8 mouse cellular contexts compared by ENCODE assay signal in genomic region chr9:95510693-95511404, GRCm38 (mm10). TPM values are rescaled to one million over a fixed set of nuclear protein-coding genes. Genes with fewer than 3 reads are reported as not detected.
A peak's percentile ranks its signal among the peaks of the same experiment; 100 is the strongest.
DNase-seq lines count a peak whose midpoint lies in the region; ATAC-seq and TF ChIP-seq lines count a peak whose summit lies in the region.

No protein-coding gene starts in this region.

- H3K36me3 ChIP-seq in forebrain, embryonic 10.5 days (replicated peaks): peaks cover 15% of the 10 kb centered on the region
- no peaks in the 10 kb centered on the region for H3K36me3 ChIP-seq in liver, embryonic 11.5 days (ENCODE audit: control insufficient read depth, insufficient read depth, low read length)
- no peaks in the 10 kb centered on the region for H3K36me3 ChIP-seq in stomach, postnatal 0 days (ENCODE audit: control insufficient read depth, insufficient read depth, low read length)

- peak overlapping the region; percentile 91 for H3K27ac ChIP-seq in layer of hippocampus, adult 2 months
- H3K27ac ChIP-seq in forebrain, embryonic 10.5 days: peak overlapping the region; percentile 94
- peak overlapping the region; percentile 90 for H3K27ac ChIP-seq in liver, embryonic 11.5 days (ENCODE audit: low read depth, low read length)
- peak overlapping the region; percentile 94 for H3K27ac ChIP-seq in stomach, postnatal 0 days (replicated peaks)

- H3K9me3 ChIP-seq in forebrain, embryonic 10.5 days: no peaks in the 10 kb centered on the region
- no peaks in the 10 kb centered on the region for H3K9me3 ChIP-seq in liver, embryonic 11.5 days (ENCODE audit: control insufficient read depth, low read length)
- H3K9me3 ChIP-seq in stomach, postnatal 0 days (ENCODE audit: control insufficient read depth, low read length): no peaks in the 10 kb centered on the region

- peaks cover 22% of the 10 kb centered on the region for H3K4me1 ChIP-seq in forebrain, embryonic 10.5 days
- peaks cover 11% of the 10 kb centered on the region for H3K4me1 ChIP-seq in liver, embryonic 11.5 days (replicated peaks; ENCODE audit: control insufficient read depth, insufficient read depth, low read length)
- H3K4me1 ChIP-seq in stomach, postnatal 0 days (replicated peaks; ENCODE audit: control insufficient read depth, insufficient read depth): peaks cover 6% of the 10 kb centered on the region; the same call in 1 of the 2 replicates

- WGBS in forebrain, embryonic 10.5 days: 9% methylated on average over 21 of the region's 21 CpGs
- WGBS in liver, embryonic 11.5 days: 2% methylated on average over 21 of the region's 21 CpGs
- 4% methylated on average over 21 of the region's 21 CpGs for WGBS in stomach, postnatal 0 days

- H3K4me3 ChIP-seq in layer of hippocampus, adult 2 months: peak overlapping the region; percentile 88
- H3K4me3 ChIP-seq in forebrain, embryonic 10.5 days: peak overlapping the region; percentile 92
- peak overlapping the region; percentile 94 for H3K4me3 ChIP-seq in liver, embryonic 11.5 days (ENCODE audit: low read depth, low read length)
- H3K4me3 ChIP-seq in stomach, postnatal 0 days (ENCODE audit: low read depth, low read length): peak overlapping the region; percentile 97

- DNase-seq in layer of hippocampus, adult 2 months (ENCODE audit: low spot score in 2 of 2): no peak
- no peak for DNase-seq in layer of hippocampus, postnatal 14 days (ENCODE audit: low spot score in 2 of 2)
- peak; percentile 21 for DNase-seq in adipocyte (ENCODE audit: low spot score)
- no peak for DNase-seq in forebrain, embryonic 10.5 days (ENCODE audit: extremely low spot score, low spot score)
- no peak for DNase-seq in liver, embryonic 11.5 days (ENCODE audit: low spot score)
- peak; percentile 11 for DNase-seq in stomach, postnatal 0 days (ENCODE audit: low spot score)
- no peak for DNase-seq in urinary bladder, postnatal 14 days (ENCODE audit: low spot score)
- no peak for DNase-seq in ovary, postnatal 10 days (ENCODE audit: low spot score)

- H3K4me2 ChIP-seq in liver, embryonic 11.5 days: peak overlapping the region; percentile 81
- peak overlapping the region; percentile 82 for H3K4me2 ChIP-seq in stomach, postnatal 0 days (replicated peaks; ENCODE audit: low read depth)

- ATAC-seq in liver, embryonic 11.5 days (replicated peaks; ENCODE audit: low FRiP score): peak; percentile 24
- no peak for ATAC-seq in stomach, postnatal 0 days (ENCODE audit: low FRiP score, low TSS enrichment)

- no peak for TF ChIP-seq CTCF in layer of hippocampus, adult 2 months (conservative IDR thresholded peaks at IDR 0.05)
- no peak for TF ChIP-seq CTCF in stomach, postnatal 0 days (IDR thresholded peaks at IDR 0.05; ENCODE audit: low read depth)

- peak overlapping the region; percentile 97 for H3K9ac ChIP-seq in liver, embryonic 11.5 days (ENCODE audit: low read depth, low read length)
- H3K9ac ChIP-seq in stomach, postnatal 0 days (ENCODE audit: low read length): peak overlapping the region; percentile 93

- no peak for TF ChIP-seq EP300 in stomach, postnatal 0 days (optimal IDR thresholded peaks at IDR 0.05)

- H3K27me3 ChIP-seq in forebrain, embryonic 10.5 days (ENCODE audit: poor library complexity, severe bottlenecking): no peaks in the 10 kb centered on the region
- H3K27me3 ChIP-seq in liver, embryonic 11.5 days (replicated peaks; ENCODE audit: control insufficient read depth, insufficient read depth, low read length): no peaks in the 10 kb centered on the region
- H3K27me3 ChIP-seq in stomach, postnatal 0 days (ENCODE audit: control insufficient read depth, insufficient read depth, low read length): no peaks in the 10 kb centered on the region

RNA-seq across cellular contexts. Expression of gene U2surp, which starts 0.9 kb away (rescaled TPM):
- 10 to 100 TPM; 71.1 to 74.4 TPM for total RNA-seq in layer of hippocampus, adult 2 months (2021)
- total RNA-seq in layer of hippocampus, postnatal 14 days (2021): 10 to 100 TPM; 62.6 to 69.0 TPM
- polyA plus RNA-seq in forebrain, embryonic 10.5 days (2016; fragmentation: Nextera tagmentation; extraction: Ambion mirVana): 142 and 152 TPM in 2 replicates
- 124 and 131 TPM in 2 replicates for polyA plus RNA-seq in liver, embryonic 11.5 days (2014; fragmentation: Nextera tagmentation; extraction: Ambion mirVana)
- polyA plus RNA-seq in stomach, postnatal 0 days (2015; fragmentation: Nextera tagmentation; extraction: Ambion mirVana): 67.9 and 75.2 TPM in 2 replicates

RNA-seq across cellular contexts. Expression of gene Paqr9, which starts 48.6 kb away (rescaled TPM):
- 10 to 100 TPM; 45.9 to 47.6 TPM for total RNA-seq in layer of hippocampus, adult 2 months (2021)
- 10 to 100 TPM; 48.2 to 48.6 TPM for total RNA-seq in layer of hippocampus, postnatal 14 days (2021)
- 0.07 and 0.12 TPM in 2 replicates for polyA plus RNA-seq in forebrain, embryonic 10.5 days (2016; fragmentation: Nextera tagmentation; extraction: Ambion mirVana)
- 13.8 and 14.4 TPM in 2 replicates for polyA plus RNA-seq in liver, embryonic 11.5 days (2014; fragmentation: Nextera tagmentation; extraction: Ambion mirVana)
- polyA plus RNA-seq in stomach, postnatal 0 days (2015; fragmentation: Nextera tagmentation; extraction: Ambion mirVana): 0.11 and 0.18 TPM in 2 replicates

Comparison
In these comparisons a context has a peak if more than half of its experiments do, and no peak if none do; other contexts are left out.
1. DNase-seq: peak in adipocyte (single experiment) and stomach, postnatal 0 days (single experiment); none in layer of hippocampus, adult 2 months (0 of 2), layer of hippocampus, postnatal 14 days (0 of 2), forebrain, embryonic 10.5 days (single experiment), liver, embryonic 11.5 days (single experiment), urinary bladder, postnatal 14 days (single experiment) and ovary, postnatal 10 days (single experiment).
2. RNA of gene Paqr9, which starts 48.6 kb away (polyA plus RNA-seq): 13.8 to 14.4 TPM in liver, embryonic 11.5 days; 0.11 to 0.18 TPM in stomach, postnatal 0 days and 0.07 to 0.12 TPM in forebrain, embryonic 10.5 days; every median in the first group is over 10 times any median in the second.
3. Peak in every context shown above with its lines, with median percentiles within 50 percentile points of each other: H3K27ac ChIP-seq and H3K4me3 ChIP-seq.